Mouse (Mus musculus) E14TG2a.4 (cell line): ENCODE results near the gene Ghdc.

Experiments used
- CTCF ChIP-seq: conservative IDR thresholded peaks from 2 replicates; pipeline ENCODE4 v1.5.1; 2014; ENCODE audit warnings: low read length
- POU5F1 ChIP-seq: IDR thresholded peaks from 2 replicates; pipeline ENCODE4 v1.6.1; 2014; ENCODE audit warnings: low read length, borderline replicate concordance

DNA sequence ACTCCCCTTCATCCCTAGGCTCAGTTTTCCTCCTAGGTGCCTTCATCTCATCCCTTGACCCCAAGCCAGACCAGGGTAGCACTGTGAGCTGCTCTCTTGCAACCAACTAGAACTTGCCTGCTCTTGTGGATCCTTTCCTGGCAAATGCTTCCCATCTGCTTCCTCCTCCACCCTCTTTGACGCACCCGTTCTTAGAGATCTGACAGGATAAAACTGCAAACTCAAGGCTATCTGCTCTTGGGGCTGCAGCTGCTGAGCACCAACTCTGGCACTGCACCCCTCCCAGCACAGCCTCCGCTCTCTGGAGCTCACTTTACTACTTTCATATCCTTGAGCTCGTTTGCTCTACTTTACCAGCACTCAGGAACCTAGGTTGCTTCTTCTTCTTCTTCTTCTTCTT, 22.1 kb downstream of the Ghdc start:
- TF ChIP-seq CTCF, result no peak
- no peak for TF ChIP-seq POU5F1
